In genomic region chr13:32417907-32418306, GRCm38 (mm10) we compare ENCODE assay signal across 16 mouse cellular contexts.
"Had no signal": no experiment of that assay in that cellular context is flagged by ENCODE, and none has a peak within 500 bp of the region (broad histone marks: within the 10 kb centered on the region; RNA-seq: fewer than 3 reads in every experiment).

No protein-coding gene starts in this region.

- ATAC-seq: midbrain, embryonic 16.5 days had no signal

- H3K4me2 ChIP-seq: lung, embryonic 14.5 days; midbrain, embryonic 12.5 days; neural tube, embryonic 13.5 days; neural tube, embryonic 15.5 days; stomach, embryonic 15.5 days had no signal

- DNase-seq: lung, postnatal 10 days; lung, postnatal 4 days; midbrain, embryonic 14.5 days; right cerebral cortex, postnatal 14 days; thymus, adult 2 months; thymus, postnatal 25 days; thymus, postnatal 4 days had no signal

- H3K27me3 ChIP-seq: midbrain, embryonic 12.5 days; neural tube, embryonic 13.5 days; neural tube, embryonic 15.5 days; stomach, embryonic 15.5 days had no signal

- H3K9ac ChIP-seq: lung, embryonic 14.5 days; midbrain, embryonic 12.5 days; neural tube, embryonic 13.5 days; neural tube, embryonic 15.5 days; stomach, embryonic 15.5 days had no signal

- H3K9me3 ChIP-seq: midbrain, embryonic 10.5 days; midbrain, embryonic 12.5 days; neural tube, embryonic 13.5 days; neural tube, embryonic 15.5 days; stomach, embryonic 15.5 days had no signal

- H3K36me3 ChIP-seq: midbrain, embryonic 10.5 days; midbrain, embryonic 12.5 days; neural tube, embryonic 13.5 days; neural tube, embryonic 15.5 days; stomach, embryonic 15.5 days had no signal

- H3K4me1 ChIP-seq: midbrain, embryonic 10.5 days; midbrain, embryonic 12.5 days; neural tube, embryonic 13.5 days; neural tube, embryonic 15.5 days; stomach, embryonic 15.5 days had no signal

- H3K27ac ChIP-seq: midbrain, embryonic 10.5 days; midbrain, embryonic 12.5 days; neural tube, embryonic 13.5 days; neural tube, embryonic 15.5 days; stomach, embryonic 15.5 days; stomach, postnatal 0 days had no signal

- H3K4me3 ChIP-seq: midbrain, embryonic 10.5 days; midbrain, embryonic 12.5 days; myocyte; neural tube, embryonic 13.5 days; neural tube, embryonic 15.5 days; stomach, embryonic 15.5 days had no signal
